Mouse (Mus musculus): Measurements from ENCODE around the gene Map7.

The Map7 gene

DNA sequence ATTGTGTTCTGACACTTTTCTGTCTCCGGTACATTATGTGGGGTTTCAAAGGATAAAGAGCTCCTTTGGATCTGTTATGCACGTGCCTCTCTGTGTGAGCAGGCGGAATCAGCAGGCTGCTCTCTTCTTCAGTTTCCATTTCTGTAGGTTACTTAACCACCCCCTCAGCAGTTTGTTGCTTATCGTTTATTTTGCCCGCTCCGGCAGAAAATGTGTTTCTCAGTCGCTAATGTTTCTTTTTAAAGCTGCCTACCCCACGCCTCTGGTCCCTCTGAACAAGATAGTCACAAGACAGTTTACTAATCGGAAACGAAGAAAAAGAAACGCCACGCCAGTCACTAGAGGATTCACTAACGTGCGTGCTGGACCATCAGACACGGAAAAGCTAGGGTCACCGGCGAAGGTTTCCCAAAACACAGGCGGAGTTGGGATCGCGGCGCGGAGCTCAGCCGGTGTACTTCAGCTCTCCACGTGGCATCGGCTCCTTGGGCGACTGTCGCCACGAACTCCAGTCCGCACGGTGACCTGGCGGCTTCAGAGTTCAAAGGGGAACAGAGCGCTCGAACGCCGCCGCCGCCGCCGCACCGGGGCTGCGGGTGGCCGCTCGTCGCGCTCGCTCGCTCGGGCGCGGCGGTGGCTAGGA, at the start of gene Map7:
TSS of gene Map7 (plus strand) at position 342 of the 643 bp plus-strand sequence.
- peak; percentile 6 for DNase-seq (ENCODE audit: low read depth, low spot score)

DNA sequence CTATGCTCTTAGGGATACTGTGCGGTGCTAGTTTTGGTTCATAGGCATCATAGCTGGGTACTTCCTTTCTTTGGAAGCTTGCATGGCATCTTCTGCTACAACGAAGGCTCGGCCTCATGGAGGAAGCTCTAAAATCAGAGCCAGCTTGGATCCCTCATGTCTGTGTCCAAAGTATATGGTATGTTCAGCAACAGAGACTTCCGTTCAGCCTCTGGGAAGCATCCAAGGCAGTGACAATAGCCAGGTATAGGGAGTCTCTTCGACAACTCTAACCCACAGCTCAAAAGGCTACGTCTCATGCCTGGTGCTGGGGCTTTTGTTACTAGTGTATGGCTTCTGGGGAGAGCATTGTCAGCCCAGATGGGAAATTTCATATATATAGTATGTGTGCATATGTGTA, 46.8 kb upstream of the Map7 start:
- DNase-seq (ENCODE audit: low read depth, low spot score) = no peak

- peak; percentile 23 for DNase-seq (ENCODE audit: low read depth, low spot score)
Measured at GRCm38 (mm10) chr10:20104271-20104931, 43.9 kb upstream of the Map7 start.

DNA sequence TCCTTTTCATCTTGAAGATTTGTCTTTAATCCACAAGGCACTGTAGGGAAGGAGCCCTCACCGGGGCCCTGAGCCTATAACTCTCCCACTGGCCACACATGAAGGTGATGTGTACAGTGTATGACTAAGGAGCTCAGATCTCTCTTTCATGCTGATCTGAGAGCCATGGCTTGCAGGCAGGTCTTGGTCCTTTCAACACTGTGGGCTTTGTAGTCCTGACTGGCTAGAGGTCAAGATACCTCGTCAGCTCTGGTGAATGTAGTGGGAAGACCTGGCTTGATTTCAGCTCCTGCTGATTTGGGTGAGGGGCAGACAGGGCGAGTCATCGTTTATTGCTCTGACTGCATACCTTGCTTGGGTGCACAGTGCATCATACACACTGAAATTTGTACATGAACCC, 42.7 kb upstream of the Map7 start:
- no peak for DNase-seq (ENCODE audit: low read depth, low spot score)

GRCm38 (mm10) chr10:20107031-20107430, 41.2 kb upstream of the Map7 start:
- no peak for DNase-seq (ENCODE audit: low read depth, low spot score)

DNA sequence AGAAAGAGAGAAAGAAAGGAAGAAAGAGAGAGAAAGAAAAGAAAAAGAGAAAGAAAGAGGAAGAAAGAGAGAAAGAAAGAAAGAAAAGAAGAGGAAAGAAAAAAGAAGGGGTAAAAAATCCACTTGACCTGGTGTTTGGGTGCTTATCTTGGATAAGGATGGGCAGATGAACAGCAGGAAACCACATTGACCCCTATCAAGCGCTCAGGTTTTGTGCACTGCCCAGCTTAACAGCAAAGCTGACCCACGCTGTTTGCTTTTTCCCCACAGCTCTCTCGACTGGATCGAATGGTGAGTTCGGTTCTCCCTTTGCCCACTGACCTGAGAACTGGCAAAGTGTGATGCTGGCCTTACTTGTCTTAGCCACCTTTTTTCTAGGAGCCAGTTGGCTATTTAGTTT, 36.8 kb upstream of the Map7 start:
- no peak for DNase-seq (ENCODE audit: low read depth, low spot score)

DNA sequence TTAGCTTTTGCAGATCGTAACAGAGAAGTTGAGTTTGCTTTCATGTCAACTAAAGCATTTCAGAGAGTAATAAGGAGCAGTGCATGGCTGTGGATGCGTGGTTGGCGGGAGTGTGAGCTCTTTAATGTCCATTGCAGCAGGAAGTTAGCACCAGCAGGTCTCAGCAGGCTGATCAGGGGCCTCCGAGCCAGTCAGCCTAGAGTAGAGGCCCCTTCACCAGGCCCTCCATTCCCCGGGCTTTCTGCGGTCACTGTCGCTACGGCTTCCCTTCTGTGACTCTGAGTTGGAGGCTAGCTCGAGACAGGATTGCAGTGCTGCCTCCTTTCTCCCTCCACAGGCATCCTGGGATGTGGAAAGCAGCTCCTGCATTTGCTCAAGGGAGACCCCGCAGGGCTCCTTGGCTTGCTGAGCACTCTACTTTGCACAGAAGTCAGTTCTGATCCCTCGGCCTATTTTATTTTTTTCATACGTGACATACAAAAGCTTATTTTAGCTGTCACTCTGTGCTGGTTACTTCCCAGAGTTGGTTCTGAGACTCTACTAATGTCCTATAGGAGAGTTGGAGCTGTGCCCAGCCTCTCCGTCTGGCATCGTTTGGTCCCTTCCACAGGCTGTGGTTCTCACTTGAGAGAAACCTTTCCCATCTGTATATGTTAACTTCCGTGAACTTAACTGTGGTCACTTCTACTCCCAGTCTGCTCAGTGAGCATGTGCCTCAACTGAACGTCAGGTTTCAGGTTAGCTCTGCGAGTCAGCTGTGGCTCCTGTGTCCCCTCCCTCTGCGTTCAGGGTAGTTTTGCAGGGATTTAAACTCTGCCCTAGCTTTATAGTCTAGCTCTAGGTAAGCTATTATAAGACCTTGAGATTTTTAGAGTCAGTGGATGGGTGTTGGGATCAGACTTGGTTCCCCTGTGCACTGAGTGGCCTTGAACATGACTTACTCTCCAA, 36.0 kb upstream of the Map7 start:
- no peak for DNase-seq (ENCODE audit: low read depth, low spot score)

- peak; percentile 55 for DNase-seq (ENCODE audit: low read depth, low spot score)
Measured at GRCm38 (mm10) chr10:20119504-20120425, 28.5 kb upstream of the Map7 start.

- no peak for DNase-seq (ENCODE audit: low read depth, low spot score)
Measured at GRCm38 (mm10) chr10:20121981-20122380, 26.3 kb upstream of the Map7 start.

DNA sequence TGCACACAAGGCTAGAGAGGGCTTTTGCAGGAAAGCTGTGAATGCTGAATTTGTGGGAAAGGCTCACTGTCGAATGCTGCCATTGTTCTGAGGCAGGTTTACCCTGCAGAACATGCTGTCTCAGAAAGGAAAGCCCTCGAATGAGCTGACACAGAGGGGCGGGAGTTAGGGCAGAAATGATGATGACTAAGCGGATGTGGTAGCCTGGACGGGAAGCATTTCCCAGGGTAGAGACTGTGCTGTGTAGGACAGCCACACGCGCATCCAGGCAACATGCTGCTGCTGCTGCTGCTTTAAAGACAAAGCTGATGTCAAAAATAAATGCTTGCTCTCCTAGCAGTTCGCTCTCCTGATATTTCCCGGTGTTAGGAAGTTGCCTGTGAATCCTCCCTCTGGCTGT, 24.9 kb upstream of the Map7 start:
- peak; percentile 57 for DNase-seq (ENCODE audit: low read depth, low spot score)

GRCm38 (mm10) chr10:20124576-20124975, 23.7 kb upstream of the Map7 start:
- DNase-seq (ENCODE audit: low read depth, low spot score) = no peak

- peak; percentile 71 for DNase-seq (ENCODE audit: low read depth, low spot score)
Measured at GRCm38 (mm10) chr10:20125226-20125625, 23.0 kb upstream of the Map7 start.

GRCm38 (mm10) chr10:20132933-20133652, 15.2 kb upstream of the Map7 start:
- DNase-seq (ENCODE audit: low read depth, low spot score) = no peak

GRCm38 (mm10) chr10:20135350-20136058, 12.8 kb upstream of the Map7 start:
- no peak for DNase-seq (ENCODE audit: low read depth, low spot score)

DNA sequence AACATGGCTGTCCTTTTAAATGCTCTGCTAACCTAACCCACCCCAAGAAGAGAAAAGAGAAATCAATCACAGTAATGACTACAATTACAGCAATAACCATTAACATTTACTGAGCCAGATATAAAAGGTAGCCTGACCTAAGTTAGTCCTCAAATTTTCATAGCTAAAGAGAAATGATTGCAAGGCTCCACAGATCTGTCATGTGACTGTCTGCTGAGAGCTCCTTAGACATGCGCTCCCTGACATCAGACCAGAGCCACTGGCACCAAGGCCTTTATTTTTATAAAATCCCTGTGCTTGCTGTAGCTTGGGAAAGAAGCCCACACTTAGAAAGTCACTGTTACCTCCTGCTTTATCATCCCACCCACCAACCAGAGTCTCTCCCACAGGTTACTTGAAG, 11.8 kb upstream of the Map7 start:
- no peak for DNase-seq (ENCODE audit: low read depth, low spot score)

DNA sequence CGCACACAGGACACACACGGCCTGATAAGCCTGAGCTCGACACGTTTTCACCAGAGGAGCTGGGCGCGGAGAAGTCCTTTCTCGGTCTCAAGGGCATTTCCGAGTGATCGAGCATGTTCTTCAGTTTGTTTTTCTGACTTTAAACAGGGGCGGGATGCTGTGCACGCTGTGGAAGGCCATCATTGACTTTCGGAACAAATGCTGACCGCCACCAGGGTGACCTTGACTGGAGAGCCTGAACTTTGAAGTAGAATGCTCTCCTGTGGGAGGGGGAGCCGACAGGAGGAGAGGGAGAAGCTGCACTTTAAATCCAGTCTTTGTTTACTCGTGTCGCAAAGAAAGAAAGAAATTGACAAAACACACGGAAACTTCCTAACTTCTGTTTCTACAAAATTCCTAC, 6.9 kb upstream of the Map7 start:
- no peak for DNase-seq (ENCODE audit: low read depth, low spot score)

DNA sequence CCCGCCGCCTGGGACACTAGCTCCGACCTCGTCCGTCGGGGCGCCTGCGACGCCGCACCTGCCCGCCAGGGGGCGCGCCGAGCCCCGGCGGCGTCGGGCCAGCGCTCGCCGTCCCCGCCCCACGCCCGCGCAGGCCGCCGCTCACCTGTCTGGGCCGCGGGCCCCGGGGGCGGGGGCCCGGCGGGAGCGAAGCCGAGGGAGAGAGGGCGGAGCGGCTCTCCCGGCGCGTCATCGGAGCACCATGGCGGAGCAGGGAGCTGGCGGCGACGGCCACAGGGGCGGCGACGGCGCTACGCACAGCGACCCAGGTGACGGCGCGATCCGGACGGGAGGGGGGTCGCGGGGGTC, 476 bp downstream of the Map7 start:
- DNase-seq (ENCODE audit: low read depth, low spot score) = peak; percentile 81

DNA sequence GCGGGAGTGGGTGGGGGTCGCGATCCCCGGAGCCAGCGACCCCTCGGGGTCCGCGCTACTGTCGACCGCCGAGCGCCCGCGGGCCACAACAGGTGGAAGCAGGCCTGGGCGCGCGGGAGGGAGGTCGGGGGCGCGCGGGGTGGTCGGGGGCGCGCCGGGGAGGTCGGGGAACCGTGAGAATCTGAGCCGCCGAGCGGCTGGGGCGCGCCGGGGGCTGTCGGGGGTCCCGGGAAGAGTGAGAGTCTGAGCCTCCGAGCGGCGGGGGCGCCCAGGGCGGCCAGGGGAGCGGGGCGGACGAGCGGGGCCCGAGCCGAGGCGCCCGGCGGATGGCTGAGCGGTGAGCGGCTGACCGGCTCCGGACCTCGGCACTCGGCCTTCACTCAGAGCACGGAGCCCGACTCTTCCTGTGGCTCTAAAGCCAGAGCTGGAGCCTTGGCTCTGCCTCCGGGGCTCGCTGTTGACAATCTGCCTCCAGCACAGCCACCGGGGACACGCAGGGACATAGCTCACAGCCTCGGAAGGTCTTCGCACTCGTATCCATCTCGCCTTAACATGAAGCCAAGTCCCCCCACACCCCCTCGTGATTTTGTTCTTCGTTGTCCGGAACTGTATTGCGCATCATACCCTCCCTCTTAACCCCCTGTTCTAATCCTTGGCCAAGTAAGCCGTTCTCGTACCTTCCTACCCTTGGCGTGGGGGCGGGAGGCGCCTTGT, 1.0 kb downstream of the Map7 start:
- DNase-seq (ENCODE audit: low read depth, low spot score) = peak; percentile 52

GRCm38 (mm10) chr10:20149835-20150355, 1.6 kb downstream of the Map7 start:
- DNase-seq (ENCODE audit: low read depth, low spot score) = no peak

Data from CD4-positive, CD25-positive, alpha-beta regulatory T cell, adult 2 months (primary cell).